Mouse (Mus musculus): ENCODE measurements around the gene Fam107b.

GRCm38 (mm10) chr2:3773089-3773488 lies 202.8 kb downstream of the Fam107b start:
- TF ChIP-seq CTCF (IDR thresholded peaks at IDR 0.05; ENCODE audit: low read depth) = no peak
- no peak for TF ChIP-seq EP300 (IDR thresholded peaks at IDR 0.05; ENCODE audit: low read depth)

Measured in liver, embryonic 14.5 days (tissue).